Mouse (Mus musculus) forebrain, embryonic 16.5 days (tissue): ENCODE measurements around the gene Slc25a53. TPM values are rescaled to one million over a fixed set of nuclear protein-coding genes. Genes with fewer than 3 reads are reported as not detected.

Experiments
- ATAC-seq: fragments of 200-750 bp; cut with Nextera tagmentation; 2 replicates; pipeline ENCODE4 v1.8.0; 2017; ENCODE audit warnings: mild to moderate bottlenecking, moderate library complexity
- H3K27ac ChIP-seq: fragments of 300-500 bp; sonication (generic); 2 replicates; pipeline ENCODE4 v1.5.1; 2014; ENCODE audit warnings: low read length, control low read depth
- H3K27me3 ChIP-seq: fragments of 300-500 bp; sonication (generic); replicated peaks from 2 replicates; pipeline ENCODE4 v1.6.1; 2014; ENCODE audit warnings: low read length; ENCODE audit not compliant: control insufficient read depth, insufficient read depth
- H3K36me3 ChIP-seq: fragments of 300-500 bp; sonication (generic); 2 replicates; pipeline ENCODE4 v1.6.1; 2014; ENCODE audit not compliant: control insufficient read depth, insufficient read depth
- H3K4me1 ChIP-seq: fragments of 300-500 bp; sonication (generic); replicated peaks from 2 replicates; pipeline ENCODE4 v1.6.1; 2014; ENCODE audit warnings: low read length; ENCODE audit not compliant: control insufficient read depth, insufficient read depth
- H3K4me2 ChIP-seq: fragments of 300-500 bp; sonication (generic); 2 replicates; pipeline ENCODE4 v1.6.1; 2014; ENCODE audit warnings: mild to moderate bottlenecking, low read length, control low read depth
- H3K4me3 ChIP-seq: fragments of 300-500 bp; sonication (generic); replicated peaks from 2 replicates; pipeline ENCODE4 v1.5.1; 2014; ENCODE audit warnings: mild to moderate bottlenecking, low read length, control low read depth
- H3K9ac ChIP-seq: fragments of 300-500 bp; sonication (generic); replicated peaks from 2 replicates; pipeline ENCODE4 v1.6.1; 2014; ENCODE audit warnings: low read depth, low read length, control low read depth
- H3K9me3 ChIP-seq: fragments of 300-500 bp; sonication (generic); 2 replicates; pipeline ENCODE4 v1.6.1; 2016; ENCODE audit warnings: low read length; ENCODE audit not compliant: control insufficient read depth
- WGBS: fragments of 180-500 bp; shearing (Covaris S2); extraction: QIAGEN DNeasy Blood & Tissue Kit; methylation state at CpG from one replicate; pipeline ENCODE4 v1.1.7; 2014; 5-methylcytosine and 5-hydroxymethylcytosine counted together
- polyA plus RNA-seq: library from polyadenylated mRNA; unstranded; fragments of >200 nt; fragmentation: Nextera tagmentation; extraction: Ambion mirVana; gene quantifications from 2 replicates; pipeline ENCODE4 v1.2.1, GENCODE M21; 2015

Slc25a53 gene
- polyA plus RNA-seq, 1 experiment from 2014 or later, result 16.2 TPM

GRCm38 (mm10) chrX:137019310-137019709 lies 18.8 kb downstream of the Slc25a53 start:
- no peaks in the 10 kb centered on the region for H3K36me3 ChIP-seq
- H3K4me1 ChIP-seq, result no peaks in the 10 kb centered on the region
- no peaks in the 10 kb centered on the region for H3K9me3 ChIP-seq
- WGBS, result 33% methylated on average over 1 of the region's 1 CpGs
- no peak overlapping the region for H3K27ac ChIP-seq
- no peak overlapping the region for H3K4me3 ChIP-seq
- peak; percentile 59 for ATAC-seq
- no peak overlapping the region for H3K9ac ChIP-seq
- no peak overlapping the region for H3K4me2 ChIP-seq
- no peaks in the 10 kb centered on the region for H3K27me3 ChIP-seq

GRCm38 (mm10) chrX:137017668-137018067 lies 20.4 kb downstream of the Slc25a53 start:
- Histone ChIP-seq H3K27ac (no peak overlapping the region), H3K4me1 (no peaks in the 10 kb centered on the region), H3K9me3 (no peaks in the 10 kb centered on the region), H3K27me3 (no peaks in the 10 kb centered on the region), H3K36me3 (no peaks in the 10 kb centered on the region), H3K4me2 (no peak overlapping the region), H3K4me3 (no peak overlapping the region), H3K9ac (no peak overlapping the region)
- ATAC-seq, result no peak
- 79% methylated on average over 1 of the region's 1 CpGs for WGBS

- 56% methylated on average over 6 of the region's 6 CpGs for WGBS
- no peak overlapping the region for H3K9ac ChIP-seq
- no peaks in the 10 kb centered on the region for H3K27me3 ChIP-seq
- no peaks in the 10 kb centered on the region for H3K9me3 ChIP-seq
- peak; percentile 77; the same call in 1 of the 2 replicates for ATAC-seq
- H3K4me1 ChIP-seq, result no peaks in the 10 kb centered on the region
- H3K27ac ChIP-seq, result no peak overlapping the region
- H3K4me2 ChIP-seq, result no peak overlapping the region
- H3K36me3 ChIP-seq, result no peaks in the 10 kb centered on the region
- H3K4me3 ChIP-seq, result no peak overlapping the region
Observed at GRCm38 (mm10) chrX:137015099-137015709, 22.9 kb downstream of the Slc25a53 start.

- 84% methylated on average over 2 of the region's 2 CpGs for WGBS
- Histone ChIP-seq H3K27ac (no peak overlapping the region), H3K36me3 (no peaks in the 10 kb centered on the region), H3K4me1 (peaks cover 14% of the 10 kb centered on the region), H3K4me3 (no peak overlapping the region), H3K4me2 (no peak overlapping the region), H3K9me3 (no peaks in the 10 kb centered on the region), H3K27me3 (no peaks in the 10 kb centered on the region), H3K9ac (no peak overlapping the region)
- ATAC-seq, result no peak
Observed at GRCm38 (mm10) chrX:136996256-136996655, 41.8 kb downstream of the Slc25a53 start.

GRCm38 (mm10) chrX:136993641-136994040 lies 44.5 kb downstream of the Slc25a53 start:
- Histone ChIP-seq H3K4me3 (peak overlapping the region; percentile 63), H3K36me3 (no peaks in the 10 kb centered on the region), H3K27ac (peak overlapping the region; percentile 92), H3K4me1 (peaks cover 14% of the 10 kb centered on the region), H3K4me2 (peak overlapping the region; percentile 60), H3K9me3 (no peaks in the 10 kb centered on the region), H3K9ac (peak overlapping the region; percentile 73), H3K27me3 (no peaks in the 10 kb centered on the region)
- 30% methylated on average over 14 of the region's 14 CpGs for WGBS
- ATAC-seq, result no peak

- H3K4me3 ChIP-seq, result peak within 1 kb of the TSS; percentile 63
- H3K9ac ChIP-seq, result peak within 1 kb of the TSS; percentile 73
- peaks cover 14% of the 10 kb centered on the region for H3K4me1 ChIP-seq
- no peaks in the 10 kb centered on the region for H3K9me3 ChIP-seq
- no peaks in the 10 kb centered on the region for H3K27me3 ChIP-seq
- no peaks in the 10 kb centered on the region for H3K36me3 ChIP-seq
- H3K4me2 ChIP-seq, result peak within 1 kb of the TSS; percentile 60
- WGBS, result 20% methylated on average over 26 of the region's 26 CpGs
- H3K27ac ChIP-seq, result peak within 1 kb of the TSS; percentile 92
- ATAC-seq, result peak; percentile 99
Observed at GRCm38 (mm10) chrX:136992978-136993547, 45.0 kb downstream of the Slc25a53 start, which contains the start of gene Zcchc18. Zcchc18 (plus strand) TSS chrX:136993155.

GRCm38 (mm10) chrX:136992191-136992965 lies 45.7 kb downstream of the Slc25a53 start:
- H3K27ac ChIP-seq, result peak overlapping the region; percentile 79
- WGBS, result 14% methylated on average over 19 of the region's 19 CpGs
- peak; percentile 57 for ATAC-seq
- H3K4me3 ChIP-seq, result peak overlapping the region; percentile 63
- H3K36me3 ChIP-seq, result no peaks in the 10 kb centered on the region
- no peaks in the 10 kb centered on the region for H3K27me3 ChIP-seq
- H3K9ac ChIP-seq, result peak overlapping the region; percentile 73
- no peaks in the 10 kb centered on the region for H3K9me3 ChIP-seq
- peak overlapping the region; percentile 60 for H3K4me2 ChIP-seq
- peaks cover 14% of the 10 kb centered on the region for H3K4me1 ChIP-seq

GRCm38 (mm10) chrX:136991274-136991673 lies 46.8 kb downstream of the Slc25a53 start:
- H3K9me3 ChIP-seq, result no peaks in the 10 kb centered on the region
- no peak overlapping the region for H3K27ac ChIP-seq
- no peak for ATAC-seq
- no peak overlapping the region; the same call in 1 of the 2 replicates for H3K4me2 ChIP-seq
- 63% methylated on average over 2 of the region's 2 CpGs for WGBS
- H3K4me1 ChIP-seq, result peaks cover 14% of the 10 kb centered on the region
- H3K36me3 ChIP-seq, result no peaks in the 10 kb centered on the region
- H3K27me3 ChIP-seq, result no peaks in the 10 kb centered on the region
- no peak overlapping the region for H3K9ac ChIP-seq
- no peak overlapping the region for H3K4me3 ChIP-seq

- Histone ChIP-seq H3K4me3 (no peak overlapping the region), H3K4me1 (no peaks in the 10 kb centered on the region), H3K36me3 (no peaks in the 10 kb centered on the region), H3K27ac (no peak overlapping the region), H3K4me2 (no peak overlapping the region), H3K9ac (no peak overlapping the region), H3K9me3 (no peaks in the 10 kb centered on the region), H3K27me3 (no peaks in the 10 kb centered on the region)
- ATAC-seq, result no peak
Observed at GRCm38 (mm10) chrX:136986039-136986438, 52.1 kb downstream of the Slc25a53 start.
